Mouse (Mus musculus) kidney, adult 2 months (tissue): ENCODE results near the gene Uck1. TPM values are rescaled to one million over a fixed set of nuclear protein-coding genes. Genes with fewer than 3 reads are reported as not detected.
A peak's percentile ranks its signal among the peaks of the same experiment; 100 is the strongest.

Experiments used
- DNase-seq: peaks from one replicate; pipeline ENCODE4 v3.0.0; 2021
- H3K27ac ChIP-seq: fragments of 200-500 bp; 2 replicates; pipeline ENCODE4 v1.5.1; 2012; ENCODE audit warnings: low read depth, low read length, control low read depth, inconsistent platforms; ENCODE audit not compliant: insufficient read depth
- H3K27me3 ChIP-seq: fragments of 200-500 bp; replicated peaks from 2 replicates; pipeline ENCODE4 v1.6.1; 2012; ENCODE audit warnings: mild to moderate bottlenecking, moderate library complexity, low read length, inconsistent platforms; ENCODE audit not compliant: control insufficient read depth, insufficient read depth
- H3K36me3 ChIP-seq: fragments of 200-500 bp; 2 replicates; pipeline ENCODE4 v1.6.1; 2012; ENCODE audit warnings: mild to moderate bottlenecking, moderate library complexity, low read length, inconsistent platforms; ENCODE audit not compliant: control insufficient read depth, insufficient read depth
- H3K4me1 ChIP-seq: fragments of 200-500 bp; 2 replicates; pipeline ENCODE4 v1.6.1; 2011; ENCODE audit warnings: low read length; ENCODE audit not compliant: control insufficient read depth, insufficient read depth
- H3K4me3 ChIP-seq: fragments of 200-500 bp; 2 replicates; pipeline ENCODE4 v1.5.1; 2011; ENCODE audit warnings: mild to moderate bottlenecking, low read depth, low read length, control low read depth; ENCODE audit not compliant: insufficient read depth
- CTCF ChIP-seq: fragments of 200-500 bp; conservative IDR thresholded peaks from 2 replicates; pipeline ENCODE4 v1.5.1; 2011; ENCODE audit warnings: low read depth, mild to moderate bottlenecking, control low read depth, low read length, moderate library complexity, mixed read lengths; ENCODE audit not compliant: insufficient read depth, insufficient read length
- POLR2A ChIP-seq: fragments of 200-500 bp; IDR thresholded peaks from one replicate; pipeline ENCODE4 v1.6.1; 2011; ENCODE audit warnings: low read depth, low read length, control low read depth
- WGBS: fragments of 180-500 bp; shearing (Covaris S2); methylation state at CpG from one replicate; pipeline ENCODE4 v1.1.7; 2018; 5-methylcytosine and 5-hydroxymethylcytosine counted together
- polyA plus RNA-seq: library from polyadenylated mRNA; depleted of rRNA; stranded (reverse); fragments of >200 nt; gene quantifications from 2 replicates; pipeline ENCODE4 v1.2.3, GENCODE M21; 2012; rRNA removed

The Uck1 gene
- polyA plus RNA-seq, 1 experiment, result 134 TPM

GRCm38 (mm10) chr2:32213000-32213399, 47.0 kb downstream of the Uck1 start:
- H3K4me3 ChIP-seq, result no peak overlapping the region
- no peak for DNase-seq
- WGBS, result 55% methylated on average over 10 of the region's 10 CpGs
- no peaks in the 10 kb centered on the region for H3K27me3 ChIP-seq
- H3K4me1 ChIP-seq, result peaks cover 3% of the 10 kb centered on the region
- no peak overlapping the region for H3K27ac ChIP-seq
- H3K36me3 ChIP-seq, result peaks cover 6% of the 10 kb centered on the region
- TF ChIP-seq POLR2A (no peak), CTCF (no peak)

- no peak for TF ChIP-seq POLR2A
- TF ChIP-seq CTCF, result no peak
- Histone ChIP-seq H3K27ac (no peak overlapping the region), H3K4me3 (no peak overlapping the region), H3K36me3 (peaks cover 6% of the 10 kb centered on the region), H3K4me1 (peaks cover 9% of the 10 kb centered on the region), H3K27me3 (no peaks in the 10 kb centered on the region)
- 90% methylated on average over 8 of the region's 8 CpGs for WGBS
- no peak for DNase-seq
These were observed 48.3 kb downstream of the Uck1 start for GRCm38 (mm10) chr2:32211689-32212088.

- peaks cover 7% of the 10 kb centered on the region for H3K36me3 ChIP-seq
- H3K27me3 ChIP-seq, result no peaks in the 10 kb centered on the region
- H3K4me1 ChIP-seq, result peaks cover 9% of the 10 kb centered on the region
- TF ChIP-seq CTCF (no peak), POLR2A (no peak)
- peak overlapping the region; percentile 5; the same call in 1 of the 2 replicates for H3K27ac ChIP-seq
- DNase-seq, result peak; percentile 82
- WGBS, result 63% methylated on average over 1 of the region's 1 CpGs
- H3K4me3 ChIP-seq, result no peak overlapping the region
These were observed 52.3 kb downstream of the Uck1 start for GRCm38 (mm10) chr2:32207682-32208081.

Other genes starting within 250 kb of the Uck1 start
- gene Fam78a, start 175.3 kb downstream of the Uck1 start, polyA plus RNA-seq, result 2.6 and 4.9 TPM in 2 replicates
- gene Plpp7, start 164.6 kb downstream of the Uck1 start, polyA plus RNA-seq, result 5.7 and 6.0 TPM in 2 replicates
- 42.5 and 43.5 TPM in 2 replicates for gene Prrc2b, start 109.1 kb downstream of the Uck1 start, polyA plus RNA-seq
- gene Pomt1, start 23.6 kb downstream of the Uck1 start, polyA plus RNA-seq, result 30.2 and 37.2 TPM in 2 replicates
- gene Golga2, start 27.2 kb upstream of the Uck1 start, polyA plus RNA-seq, result 30.8 and 31.2 TPM in 2 replicates
- gene Swi5, start 27.9 kb upstream of the Uck1 start, polyA plus RNA-seq, result 191 and 242 TPM in 2 replicates
- 130 and 131 TPM in 2 replicates for gene Ciz1, start 92.2 kb upstream of the Uck1 start, polyA plus RNA-seq
- gene Dnm1, start 93.2 kb upstream of the Uck1 start, polyA plus RNA-seq, result 8.3 and 12.6 TPM in 2 replicates
- 182 and 215 TPM in 2 replicates for gene 1110008P14Rik, start 121.8 kb upstream of the Uck1 start, polyA plus RNA-seq
- 8.0 and 9.4 TPM in 2 replicates for gene Lcn2, start 128.1 kb upstream of the Uck1 start, polyA plus RNA-seq
- gene Ptges2, start 135.7 kb upstream of the Uck1 start, polyA plus RNA-seq, result 69.7 and 80.6 TPM in 2 replicates
- 4.8 and 5.2 TPM in 2 replicates for gene Naif1, start 190.3 kb upstream of the Uck1 start, polyA plus RNA-seq
- gene Slc25a25, start 191.3 kb upstream of the Uck1 start, polyA plus RNA-seq, result 25.3 and 30.6 TPM in 2 replicates